Comparison of ENCODE assay signal across 16 mouse cellular contexts in genomic region chr2:19086167-19086566, GRCm38 (mm10).
"Had no signal": no experiment of that assay in that cellular context is flagged by ENCODE, and none has a peak within 500 bp of the region (broad histone marks: within the 10 kb centered on the region; RNA-seq: fewer than 3 reads in every experiment).

No protein-coding gene starts in this region.

- H3K27me3 ChIP-seq: neural tube, embryonic 13.5 days; neural tube, embryonic 15.5 days; stomach, embryonic 15.5 days had no signal

- DNase-seq: retina, postnatal 1 day; right cerebral cortex, adult 18-20 months; right cerebral cortex, postnatal 14 days; right cerebral cortex, postnatal 25 days; right cerebral cortex, postnatal 4 days; spleen, adult 18-20 months; thymus, adult 18-20 months; thymus, adult 2 months; thymus, postnatal 14 days; thymus, postnatal 25 days; thymus, postnatal 36 days; thymus, postnatal 4 days had no signal

- H3K9me3 ChIP-seq: neural tube, embryonic 13.5 days; stomach, embryonic 15.5 days had no signal

- H3K36me3 ChIP-seq: neural tube, embryonic 13.5 days; neural tube, embryonic 15.5 days; stomach, embryonic 15.5 days had no signal

- H3K9ac ChIP-seq: neural tube, embryonic 13.5 days; neural tube, embryonic 15.5 days; stomach, embryonic 15.5 days had no signal

- H3K4me3 ChIP-seq: neural tube, embryonic 13.5 days; neural tube, embryonic 15.5 days; stomach, embryonic 15.5 days had no signal

- H3K4me1 ChIP-seq: neural tube, embryonic 13.5 days; neural tube, embryonic 15.5 days; stomach, embryonic 15.5 days had no signal

- H3K27ac ChIP-seq: neural tube, embryonic 13.5 days; neural tube, embryonic 15.5 days; stomach, embryonic 15.5 days; stomach, postnatal 0 days had no signal
